Mouse (Mus musculus) cortical plate, adult 2 months (tissue): ENCODE results near the gene Edem1. TPM values are rescaled to one million over a fixed set of nuclear protein-coding genes. Genes with fewer than 3 reads are reported as not detected.

Experiments
- H3K27ac ChIP-seq: fragments of 200-500 bp; 2 replicates; pipeline ENCODE4 v1.5.1; 2012; ENCODE audit warnings: low read length, control low read depth, inconsistent platforms; ENCODE audit not compliant: insufficient read depth
- H3K4me1 ChIP-seq: fragments of 200-500 bp; 2 replicates; pipeline ENCODE4 v1.6.1; 2011; ENCODE audit warnings: low read length; ENCODE audit not compliant: control insufficient read depth, insufficient read depth
- H3K4me3 ChIP-seq: fragments of 200-500 bp; 2 replicates; pipeline ENCODE4 v1.5.1; 2011; ENCODE audit warnings: mild to moderate bottlenecking, low read length, control low read depth; ENCODE audit not compliant: insufficient read depth
- CTCF ChIP-seq: fragments of 200-500 bp; IDR thresholded peaks from 2 replicates; pipeline ENCODE4 v1.5.1; 2011; ENCODE audit warnings: mild to moderate bottlenecking, control low read depth, low read length; ENCODE audit not compliant: insufficient read depth; ENCODE audit errors: extremely low read depth
- POLR2A ChIP-seq: fragments of 200-500 bp; IDR thresholded peaks from 2 replicates; pipeline ENCODE4 v1.6.1; 2011; ENCODE audit warnings: mild to moderate bottlenecking, low read length, control low read depth; ENCODE audit not compliant: insufficient read depth; ENCODE audit errors: extremely low read depth
- polyA plus RNA-seq: library from polyadenylated mRNA; depleted of rRNA; stranded (reverse); fragments of >200 nt; gene quantifications from 2 replicates; pipeline ENCODE4 v1.2.3, GENCODE M21; 2012

Edem1 gene
- polyA plus RNA-seq, 1 experiment: 12.9 TPM

GRCm38 (mm10) chr6:108839432-108839831, 11.0 kb downstream of the Edem1 start:
- Histone ChIP-seq H3K4me3 (no peak overlapping the region), H3K27ac (no peak overlapping the region), H3K4me1 (peaks cover 7% of the 10 kb centered on the region)
- TF ChIP-seq CTCF (no peak), POLR2A (no peak)

GRCm38 (mm10) chr6:108840861-108841640, 12.6 kb downstream of the Edem1 start:
- Histone ChIP-seq H3K4me3 (no peak overlapping the region), H3K27ac (no peak overlapping the region), H3K4me1 (peaks cover 4% of the 10 kb centered on the region)
- TF ChIP-seq POLR2A: no peak
- no peak for TF ChIP-seq CTCF

DNA sequence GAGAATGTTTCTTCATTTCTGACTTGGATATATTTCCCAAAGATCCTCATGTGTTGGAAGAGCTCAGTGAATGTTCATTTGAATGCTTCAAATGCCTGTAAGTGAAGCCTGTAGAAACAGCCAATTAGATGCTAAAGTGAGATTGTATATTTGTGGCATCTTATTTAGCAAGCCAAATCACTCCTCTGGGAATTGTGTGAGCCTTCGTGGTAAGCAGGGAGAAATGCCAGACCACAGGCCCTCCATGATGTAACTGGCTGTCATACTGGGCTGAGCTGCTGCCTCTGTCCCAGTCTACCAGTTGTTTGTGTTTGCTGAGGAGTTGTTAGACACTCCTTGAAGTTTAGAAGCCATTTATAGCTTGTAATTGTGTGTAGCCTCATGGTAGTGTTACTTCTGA, 15.2 kb downstream of the Edem1 start:
- Histone ChIP-seq H3K4me1 (no peaks in the 10 kb centered on the region), H3K4me3 (no peak overlapping the region), H3K27ac (no peak overlapping the region)
- TF ChIP-seq POLR2A (no peak), CTCF (no peak)

DNA sequence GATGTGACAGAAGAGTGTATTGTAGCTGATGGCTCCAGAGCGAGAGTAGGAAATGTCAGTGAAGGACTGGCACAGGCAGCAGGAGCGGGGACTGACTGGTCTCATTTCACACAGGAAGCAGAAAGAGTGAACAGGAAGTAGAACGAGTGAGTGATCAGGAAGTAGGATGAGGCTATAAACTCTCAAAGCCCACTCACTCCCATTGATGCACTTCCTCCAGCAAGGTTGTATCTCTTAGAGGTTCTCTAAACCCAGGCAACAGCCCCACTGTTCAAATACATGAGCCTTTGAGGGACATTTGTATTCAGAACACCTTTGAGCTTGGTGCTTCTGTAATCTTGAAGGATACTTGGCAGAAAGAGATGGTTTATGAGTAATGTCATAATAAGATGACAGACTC, 15.7 kb downstream of the Edem1 start:
- no peak overlapping the region for H3K4me3 ChIP-seq
- no peaks in the 10 kb centered on the region for H3K4me1 ChIP-seq
- H3K27ac ChIP-seq: no peak overlapping the region
- no peak for TF ChIP-seq CTCF
- TF ChIP-seq POLR2A: no peak

- Histone ChIP-seq H3K4me1 (no peaks in the 10 kb centered on the region), H3K4me3 (no peak overlapping the region), H3K27ac (no peak overlapping the region)
- TF ChIP-seq CTCF: no peak
- no peak for TF ChIP-seq POLR2A
Observed at GRCm38 (mm10) chr6:108844771-108845170, 16.3 kb downstream of the Edem1 start.

GRCm38 (mm10) chr6:108852088-108852670, 23.7 kb downstream of the Edem1 start:
- no peak overlapping the region for H3K4me3 ChIP-seq
- H3K4me1 ChIP-seq: no peaks in the 10 kb centered on the region
- no peak overlapping the region for H3K27ac ChIP-seq
- TF ChIP-seq POLR2A (no peak), CTCF (no peak)

GRCm38 (mm10) chr6:108852986-108853385, 24.5 kb downstream of the Edem1 start:
- no peak overlapping the region for H3K4me3 ChIP-seq
- TF ChIP-seq CTCF (no peak), POLR2A (no peak)
- H3K4me1 ChIP-seq: no peaks in the 10 kb centered on the region
- no peak overlapping the region for H3K27ac ChIP-seq

DNA sequence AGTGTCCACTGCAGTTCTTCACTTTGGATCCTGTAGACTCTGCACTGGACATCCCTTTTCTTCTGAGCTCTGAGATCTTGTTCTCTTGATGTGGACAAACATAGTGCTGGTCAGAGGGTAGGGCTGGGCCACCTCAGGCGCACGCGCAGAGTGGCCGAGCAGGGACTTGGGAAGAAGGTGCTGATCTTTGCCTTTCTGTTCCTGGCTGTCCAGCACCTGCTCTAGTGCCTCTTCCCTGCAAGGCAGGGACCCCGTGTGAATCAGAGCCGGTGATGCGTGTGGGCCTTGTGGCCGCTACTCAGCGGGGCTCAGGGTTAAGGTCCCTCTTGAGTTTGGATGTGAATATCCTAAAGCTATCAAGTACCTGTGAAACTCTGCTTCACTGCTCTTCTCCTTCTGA, 30.1 kb downstream of the Edem1 start:
- no peak overlapping the region for H3K4me3 ChIP-seq
- no peaks in the 10 kb centered on the region for H3K4me1 ChIP-seq
- TF ChIP-seq POLR2A (no peak), CTCF (no peak)
- H3K27ac ChIP-seq: no peak overlapping the region

DNA sequence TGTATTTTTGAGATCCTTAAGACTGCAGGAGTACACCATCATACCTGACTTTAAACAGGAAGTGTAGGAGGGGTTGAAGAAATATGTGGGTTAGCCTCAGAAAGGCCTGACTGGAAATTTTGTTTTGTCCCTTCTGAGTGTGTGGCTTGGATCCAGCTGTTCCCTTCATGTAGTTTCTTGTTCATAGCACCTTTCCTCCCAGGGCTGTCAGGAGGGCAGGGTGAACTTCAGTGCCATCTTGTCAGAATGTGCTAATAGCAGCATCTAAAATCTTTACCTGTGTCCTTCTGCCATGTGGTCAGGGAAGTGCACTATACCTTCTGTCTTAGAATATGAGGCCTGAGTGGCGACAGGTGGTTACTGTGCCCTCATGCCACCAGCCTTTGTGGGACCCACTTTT, 32.8 kb downstream of the Edem1 start:
- TF ChIP-seq CTCF (no peak), POLR2A (no peak)
- no peak overlapping the region for H3K27ac ChIP-seq
- no peak overlapping the region for H3K4me3 ChIP-seq
- no peaks in the 10 kb centered on the region for H3K4me1 ChIP-seq

DNA sequence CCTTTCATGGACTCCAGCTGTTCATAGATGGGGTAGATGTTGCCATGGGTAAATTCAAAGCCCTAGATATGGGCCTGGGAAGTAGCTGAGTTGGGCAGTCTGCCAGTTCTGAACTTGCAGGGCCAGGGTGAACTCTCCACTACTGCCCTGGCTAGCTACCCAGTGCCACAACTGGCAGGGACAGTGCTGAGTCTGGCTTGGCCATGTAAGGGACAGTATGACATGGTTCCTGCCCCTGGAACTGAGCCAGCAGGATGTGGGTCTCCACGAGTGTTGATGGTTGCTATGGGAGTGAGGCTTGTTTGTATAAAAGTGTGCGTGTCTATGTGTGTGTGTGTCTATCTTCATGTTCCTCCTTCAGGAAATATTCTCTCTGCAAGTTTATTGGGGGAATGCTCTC, 34.1 kb downstream of the Edem1 start:
- H3K4me3 ChIP-seq: no peak overlapping the region

More for the DNA sequence above, 34.1 kb downstream of the Edem1 start:
- TF ChIP-seq POLR2A (no peak), CTCF (no peak)
- H3K27ac ChIP-seq: no peak overlapping the region
- no peaks in the 10 kb centered on the region for H3K4me1 ChIP-seq
